Mouse (Mus musculus) stomach, postnatal 0 days (tissue): ENCODE results near the gene Dpp9.
A peak's percentile ranks its signal among the peaks of the same experiment; 100 is the strongest.

ENCODE experiments used
- CTCF ChIP-seq: IDR thresholded peaks from 2 replicates; pipeline ENCODE4 v1.5.1; 2016; ENCODE audit warnings: antibody characterized with exemption, low read depth, mild to moderate bottlenecking, moderate library complexity
- EP300 ChIP-seq: optimal IDR thresholded peaks from 2 replicates; pipeline ENCODE3; 2016; ENCODE audit warnings: antibody characterized with exemption

DNA sequence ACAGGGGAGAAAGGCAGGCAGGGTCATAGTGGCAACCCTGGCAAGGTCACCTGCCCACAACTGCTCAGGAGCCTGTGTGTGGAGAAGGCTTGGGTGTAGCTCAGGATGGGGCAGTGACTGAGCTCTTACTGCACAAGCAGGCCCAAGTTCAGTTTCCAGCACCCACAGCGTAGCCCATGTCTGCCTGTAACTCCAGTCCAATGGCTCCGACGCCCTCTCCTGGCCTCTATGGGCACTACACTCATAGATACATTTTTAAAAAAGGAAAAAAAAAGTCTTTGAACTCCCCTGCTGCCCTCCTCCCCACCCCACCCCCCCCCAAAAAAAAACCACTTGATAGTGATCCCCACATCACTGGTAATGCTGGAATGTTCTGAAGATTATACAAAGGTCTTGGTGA, 17.1 kb downstream of the Dpp9 start:
- TF ChIP-seq CTCF (peak; percentile 37; the same call in 1 of the 2 replicates), EP300 (no peak)
